Mouse (Mus musculus) liver, embryonic 14.5 days (tissue): ENCODE data around the gene AU041133. TPM values are rescaled to one million over a fixed set of nuclear protein-coding genes. Genes with fewer than 3 reads are reported as not detected.
A peak's percentile ranks its signal among the peaks of the same experiment; 100 is the strongest.
"Not testable (repeated sequence)": the region's sequence is repeated elsewhere in the genome, so short reads cannot be mapped to it uniquely, and the experiment has no call there.

Experiments used
- ATAC-seq: fragments of 200-750 bp; cut with Nextera tagmentation; 2 replicates; pipeline ENCODE4 v1.8.0; 2017; ENCODE audit warnings: moderate number of reproducible peaks, mild to moderate bottlenecking, moderate library complexity; ENCODE audit not compliant: insufficient read depth
- DNase-seq, 3 experiments: peaks; one replicate each; pipeline ENCODE4 v3.0.0-alpha.2; 2012 to 2013; ENCODE audit warnings: low read depth in 3 of 3, low spot score in 3 of 3
- H3K27ac ChIP-seq: fragments of 300-500 bp; sonication (generic); 2 replicates; pipeline ENCODE4 v1.5.1; 2014; ENCODE audit warnings: moderate library complexity, mild to moderate bottlenecking, control low read depth, inconsistent platforms
- H3K27me3 ChIP-seq: fragments of 300-500 bp; sonication (generic); 2 replicates; pipeline ENCODE4 v1.6.1; 2014; ENCODE audit warnings: mild to moderate bottlenecking, low read length, moderate library complexity; ENCODE audit not compliant: control insufficient read depth, insufficient read depth
- H3K36me3 ChIP-seq: fragments of 300-500 bp; sonication (generic); replicated peaks from 2 replicates; pipeline ENCODE4 v1.6.1; 2014; ENCODE audit warnings: low read depth; ENCODE audit not compliant: control insufficient read depth, insufficient read depth
- H3K4me1 ChIP-seq, 2 experiments: fragments of 200-500 bp in 1 of 2; fragments of 300-500 bp in 1 of 2; sonication (generic) in 1 of 2; replicated peaks; 2 replicates each; pipeline ENCODE4 v1.6.1; 2012 to 2014; ENCODE audit warnings: antibody characterized with exemption in 1 of 2, inconsistent platforms in 1 of 2, low read length in 1 of 2; ENCODE audit not compliant: control insufficient read depth in 2 of 2, insufficient read depth in 2 of 2
- H3K4me2 ChIP-seq: fragments of 300-500 bp; sonication (generic); 2 replicates; pipeline ENCODE4 v1.6.1; 2014; ENCODE audit warnings: low read depth, mild to moderate bottlenecking, control low read depth, moderate library complexity
- H3K4me3 ChIP-seq, 2 experiments: fragments of 200-500 bp in 1 of 2; fragments of 300-500 bp in 1 of 2; sonication (generic) in 1 of 2; 2 replicates each; pipeline ENCODE4 v1.5.1; 2012 to 2014; ENCODE audit warnings: low read depth in 2 of 2, low read length in 2 of 2, mild to moderate bottlenecking in 2 of 2, control low read depth in 1 of 2, inconsistent platforms in 1 of 2, moderate library complexity in 1 of 2; ENCODE audit not compliant: insufficient read depth in 1 of 2
- H3K9ac ChIP-seq: fragments of 300-500 bp; sonication (generic); replicated peaks from 2 replicates; pipeline ENCODE4 v1.6.1; 2014; ENCODE audit warnings: mild to moderate bottlenecking, control low read depth, moderate library complexity
- H3K9me3 ChIP-seq: fragments of 300-500 bp; sonication (generic); 2 replicates; pipeline ENCODE4 v1.6.1; 2016; ENCODE audit warnings: low read length, mixed read lengths; ENCODE audit not compliant: control insufficient read depth
- CTCF ChIP-seq: IDR thresholded peaks from 2 replicates; pipeline ENCODE4 v1.5.1; 2016; ENCODE audit warnings: antibody characterized with exemption, low read depth, control low read depth
- EP300 ChIP-seq: IDR thresholded peaks from 2 replicates; pipeline ENCODE4 v1.6.1; 2016; ENCODE audit warnings: antibody characterized with exemption, low read depth
- WGBS: fragments of 180-500 bp; shearing (Covaris S2); extraction: QIAGEN DNeasy Blood & Tissue Kit; methylation state at CpG from one replicate; pipeline ENCODE4 v1.1.7; 2014; ENCODE audit not compliant: insufficient replicate concordance; 5-methylcytosine and 5-hydroxymethylcytosine counted together
- polyA plus RNA-seq, 2 experiments: library from polyadenylated mRNA; depleted of rRNA in 1 of 2; stranded (reverse) in 1 of 2; unstranded in 1 of 2; fragments of >200 nt; fragmentation: Nextera tagmentation in 1 of 2; extraction: Ambion mirVana in 1 of 2; gene quantifications; 2 replicates each; pipeline versions ENCODE4 v1.2.1 to v1.2.3; 2012 to 2014

Gene AU041133
- 0.23 and 0.40 TPM in 2 replicates for polyA plus RNA-seq (2012; rRNA removed)
- polyA plus RNA-seq (2014; fragmentation: Nextera tagmentation; extraction: Ambion mirVana): 1.1 and 1.4 TPM in 2 replicates

DNA sequence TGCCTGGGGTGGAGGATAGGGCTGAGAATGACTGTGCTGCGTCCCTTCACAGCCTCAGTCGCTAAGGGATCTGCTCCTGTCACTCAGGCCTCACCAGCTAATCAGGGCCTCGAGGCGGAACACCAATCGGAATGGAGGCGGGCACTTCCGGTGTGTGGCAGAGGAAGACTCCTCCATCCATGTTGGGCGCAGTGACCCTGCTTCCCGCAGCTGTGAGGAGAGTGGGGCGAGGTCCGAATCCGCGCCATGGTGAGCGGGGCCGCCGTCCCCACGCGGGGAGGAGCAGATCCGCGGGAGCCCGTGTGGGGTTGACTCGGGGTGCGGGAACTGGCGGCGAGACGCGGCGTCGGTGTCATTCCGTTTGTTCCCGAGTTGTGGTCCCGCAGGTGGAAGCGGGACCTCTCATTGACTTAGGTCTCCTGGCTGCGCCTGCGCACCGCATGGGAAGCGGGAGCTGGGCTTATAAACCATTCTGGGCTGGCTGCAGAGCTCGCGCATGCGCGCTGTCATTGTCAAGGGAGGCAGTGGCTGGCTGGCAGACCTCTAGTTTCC lies at the start of gene AU041133:
TSS of gene AU041133 (plus strand) at position 164 of the 552 bp plus-strand sequence.
- peak; percentile 99 for ATAC-seq
- Histone ChIP-seq H3K4me1 (peaks cover 0 to 4% of the 10 kb centered on the region in 2 experiments; a peak in 1 of 4 replicates), H3K9me3 (no peaks in the 10 kb centered on the region; the same call in 1 of the 2 replicates), H3K4me2 (peak within 1 kb of the TSS; percentile 64), H3K27ac (no peak within 1 kb of the TSS), H3K9ac (peak within 1 kb of the TSS; percentile 62), H3K27me3 (no peaks in the 10 kb centered on the region), H3K36me3 (no peaks in the 10 kb centered on the region), H3K4me3 (peak within 1 kb of the TSS; percentile 70 to 72)
- DNase-seq: peak; percentile 58 to 68 (median 65)
- TF ChIP-seq EP300: no peak
- TF ChIP-seq CTCF: no peak
- WGBS: under 1% methylated on average over 41 of the region's 41 CpGs

DNA sequence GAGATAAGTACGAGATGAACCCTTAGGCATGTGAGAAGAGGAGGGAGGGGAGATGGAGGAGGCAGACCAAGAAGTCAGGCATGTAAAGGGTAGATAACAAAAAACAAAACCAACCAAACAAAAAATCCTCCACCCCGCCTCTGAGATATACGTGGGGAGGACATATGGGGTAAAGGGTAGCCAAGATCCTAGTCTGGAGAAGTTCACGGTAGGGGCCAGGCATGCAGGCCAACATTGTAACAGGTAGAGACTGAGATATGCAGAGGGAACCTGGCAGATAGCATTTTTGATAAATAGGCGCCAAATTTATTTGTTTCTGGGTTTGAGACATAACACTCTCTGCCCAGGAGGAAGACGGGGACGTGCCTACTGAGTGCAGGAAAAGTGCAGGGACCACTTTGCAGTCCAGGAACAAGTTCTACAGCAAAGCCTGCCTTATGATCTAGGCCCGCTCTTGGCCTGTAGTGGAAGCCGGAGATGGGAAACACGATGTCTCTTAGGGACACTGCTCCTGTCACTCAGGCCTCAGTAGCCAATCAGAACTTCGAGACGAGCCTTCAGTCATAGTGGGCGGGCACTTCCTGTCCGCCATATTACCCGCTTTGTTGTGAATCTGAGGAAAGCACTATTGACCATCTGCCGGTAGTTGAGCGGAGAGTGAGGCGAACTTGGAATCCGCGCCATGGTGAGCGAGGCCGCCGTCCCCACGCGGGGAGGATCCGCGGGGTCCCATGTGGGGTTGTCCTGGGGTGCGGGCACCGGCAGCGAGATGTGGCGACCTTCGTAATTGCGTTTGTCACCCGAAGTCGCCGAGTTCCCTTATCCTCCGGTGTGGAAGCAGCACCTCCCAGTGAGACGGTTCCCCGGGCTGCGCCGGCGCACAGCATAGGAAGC lies 44.8 kb upstream of the AU041133 start, which contains the start of gene BC024063:
TSS of gene BC024063 (plus strand) at position 626 of the 894 bp plus-strand sequence.
- DNase-seq (peak; percentile 59 to 67 (median 66)), ATAC-seq (peak; percentile 95)
- 13% methylated on average over 39 of the region's 42 CpGs for WGBS
- H3K4me1 ChIP-seq, H3K9me3 ChIP-seq, H3K9ac ChIP-seq, H3K27me3 ChIP-seq, H3K27ac ChIP-seq, H3K36me3 ChIP-seq: not testable (repeated sequence)
- Histone ChIP-seq H3K4me3 (peak within 1 kb of the TSS; percentile 53 to 74), H3K4me2 (peak within 1 kb of the TSS; percentile 50)

DNA sequence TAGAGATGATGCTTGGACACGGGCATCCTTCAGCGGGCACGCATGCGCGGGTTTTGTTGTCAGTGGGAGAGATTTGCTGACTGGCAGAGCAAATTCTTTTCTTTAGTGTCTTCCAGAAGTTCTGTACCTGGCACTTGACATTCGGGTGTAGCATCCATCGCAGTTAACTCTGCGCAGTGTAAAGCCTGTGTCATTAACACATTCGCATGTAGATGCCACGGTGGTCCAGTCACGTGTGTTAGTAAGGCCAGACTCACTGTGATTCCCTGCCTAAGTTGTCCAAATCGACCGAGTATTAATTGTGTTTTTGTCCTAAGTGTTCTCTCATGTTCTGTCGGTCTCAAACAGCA lies 44.2 kb upstream of the AU041133 start:
- WGBS: 13% methylated on average over 14 of the region's 14 CpGs
- Histone ChIP-seq H3K4me3 (peak overlapping the region; percentile 53 to 74), H3K4me2 (peak overlapping the region; percentile 50)
- not testable (repeated sequence) for H3K4me1 ChIP-seq, DNase-seq, H3K27ac ChIP-seq, H3K27me3 ChIP-seq, ATAC-seq, H3K36me3 ChIP-seq, H3K9ac ChIP-seq, H3K9me3 ChIP-seq

DNA sequence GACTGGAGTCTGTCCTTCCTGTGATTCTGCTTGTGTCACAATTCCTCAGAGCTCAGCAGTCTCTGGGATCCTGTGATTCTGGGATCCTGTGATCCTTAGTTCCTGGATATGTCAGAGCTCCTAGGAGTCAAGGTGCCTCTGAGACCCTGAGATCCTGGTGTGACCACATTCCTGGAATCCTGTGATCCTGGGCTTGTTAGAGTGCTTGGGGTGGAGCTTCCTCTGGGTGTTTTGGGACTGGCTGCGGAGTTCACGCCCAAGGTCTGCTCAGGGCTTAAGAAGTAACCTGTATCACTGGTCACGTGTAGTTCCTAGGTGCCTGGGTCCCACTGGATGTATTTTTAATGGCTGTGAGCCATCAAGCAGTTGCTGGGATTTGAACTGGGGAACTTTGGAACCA lies 10.6 kb upstream of the AU041133 start:
- H3K4me1 ChIP-seq: no peaks in the 10 kb centered on the region
- no peak overlapping the region for H3K4me3 ChIP-seq
- no peak overlapping the region for H3K9ac ChIP-seq
- H3K36me3 ChIP-seq: no peaks in the 10 kb centered on the region
- 58% methylated on average over 3 of the region's 3 CpGs for WGBS
- H3K4me2 ChIP-seq: no peak overlapping the region
- no peak for TF ChIP-seq CTCF
- TF ChIP-seq EP300: no peak
- DNase-seq (no peak), ATAC-seq (no peak)
- no peaks in the 10 kb centered on the region; the same call in 1 of the 2 replicates for H3K9me3 ChIP-seq
- no peaks in the 10 kb centered on the region for H3K27me3 ChIP-seq
- H3K27ac ChIP-seq: no peak overlapping the region

DNA sequence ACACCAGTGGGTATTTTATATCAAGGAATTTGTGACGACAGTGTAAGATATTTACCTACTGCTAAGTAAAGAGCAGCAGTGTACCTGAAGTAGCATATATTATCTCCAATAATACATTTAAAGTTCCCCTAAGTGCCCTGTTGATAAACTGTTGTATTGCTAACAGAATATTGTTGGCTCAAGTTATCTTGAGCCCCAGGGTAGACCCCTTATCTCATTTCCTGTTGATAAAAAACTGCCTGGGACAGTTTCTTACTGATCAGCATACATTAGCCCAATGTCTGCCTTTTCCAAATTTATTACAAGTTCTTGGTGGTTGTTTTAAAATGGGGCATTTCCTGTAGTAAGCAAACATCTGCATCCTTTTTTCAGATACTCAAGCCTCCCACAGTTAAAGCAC lies 17.5 kb downstream of the AU041133 start:
- Histone ChIP-seq H3K27me3 (no peaks in the 10 kb centered on the region), H3K4me2 (no peak overlapping the region), H3K9ac (no peak overlapping the region), H3K27ac (no peak overlapping the region), H3K4me3 (no peak overlapping the region), H3K4me1 (no peaks in the 10 kb centered on the region), H3K36me3 (no peaks in the 10 kb centered on the region), H3K9me3 (peaks cover 3% of the 10 kb centered on the region; the same call in 1 of the 2 replicates)
- ATAC-seq (no peak), DNase-seq (no peak)
- WGBS: 70% methylated on average over 1 of the region's 1 CpGs
- TF ChIP-seq CTCF: no peak
- TF ChIP-seq EP300: no peak
